Mouse (Mus musculus) mesoderm, embryonic 11.5 days (tissue): ENCODE data around the gene Mybpc2.

Experiments
- DNase-seq: peaks from one replicate; pipeline ENCODE4 v3.0.0-alpha.2; 2012; ENCODE audit warnings: low read depth, low spot score

Mybpc2 gene

GRCm38 (mm10) chr7:44485572-44486195, 38.8 kb downstream of the Mybpc2 start:
- no peak for DNase-seq

- DNase-seq: peak; percentile 86
Observed at GRCm38 (mm10) chr7:44484841-44485571, 39.5 kb downstream of the Mybpc2 start.

- DNase-seq: no peak
Observed at GRCm38 (mm10) chr7:44484109-44484508, 40.3 kb downstream of the Mybpc2 start.

GRCm38 (mm10) chr7:44482836-44483435, 41.5 kb downstream of the Mybpc2 start:
- no peak for DNase-seq

- no peak for DNase-seq
Observed at GRCm38 (mm10) chr7:44475046-44475614, 49.3 kb downstream of the Mybpc2 start.

GRCm38 (mm10) chr7:44474419-44474818, 50.0 kb downstream of the Mybpc2 start:
- peak; percentile 55 for DNase-seq

GRCm38 (mm10) chr7:44472961-44473646, 51.4 kb downstream of the Mybpc2 start:
- no peak for DNase-seq

- DNase-seq: no peak
Observed at GRCm38 (mm10) chr7:44472558-44472885, 51.9 kb downstream of the Mybpc2 start.

- no peak for DNase-seq
Observed at GRCm38 (mm10) chr7:44471880-44472557, 52.4 kb downstream of the Mybpc2 start.

GRCm38 (mm10) chr7:44470696-44471612, 53.5 kb downstream of the Mybpc2 start:
- DNase-seq: no peak

- DNase-seq: no peak
Observed at GRCm38 (mm10) chr7:44469677-44470675, 54.5 kb downstream of the Mybpc2 start.

- DNase-seq: no peak
Observed at GRCm38 (mm10) chr7:44468644-44469285, 55.7 kb downstream of the Mybpc2 start.

- DNase-seq: peak; percentile 98
Observed at GRCm38 (mm10) chr7:44467811-44468411, 56.5 kb downstream of the Mybpc2 start, which contains the start of gene Josd2. Josd2 (plus strand) TSS chr7:44467980.

- DNase-seq: no peak
Observed at GRCm38 (mm10) chr7:44466888-44467311, 57.6 kb downstream of the Mybpc2 start.

GRCm38 (mm10) chr7:44466006-44466887, 58.2 kb downstream of the Mybpc2 start:
- DNase-seq: no peak

- no peak for DNase-seq
Observed at GRCm38 (mm10) chr7:44465111-44465510, 59.3 kb downstream of the Mybpc2 start, which contains the start of gene Aspdh. Aspdh (plus strand) TSS chr7:44465391.

- no peak for DNase-seq
Observed at GRCm38 (mm10) chr7:44464511-44464910, 59.9 kb downstream of the Mybpc2 start.
